Mouse (Mus musculus) lung, embryonic 15.5 days (tissue): Measurements from ENCODE around the gene Slc4a8. TPM values are rescaled to one million over a fixed set of nuclear protein-coding genes. Genes with fewer than 3 reads are reported as not detected.
A peak's percentile ranks its signal among the peaks of the same experiment; 100 is the strongest.
"Not testable (repeated sequence)": the region's sequence is repeated elsewhere in the genome, so short reads cannot be mapped to it uniquely, and the experiment has no call there.

ENCODE experiments used
- ATAC-seq: fragments of 200-750 bp; cut with Nextera tagmentation; 2 replicates; pipeline ENCODE4 v1.8.0; 2017; ENCODE audit warnings: moderate number of reproducible peaks, borderline replicate concordance; ENCODE audit not compliant: low FRiP score, low TSS enrichment; ENCODE audit errors: extremely low read depth
- H3K27ac ChIP-seq: fragments of 300-500 bp; sonication (generic); 2 replicates; pipeline ENCODE4 v1.5.1; 2015; ENCODE audit warnings: moderate library complexity, mild to moderate bottlenecking, inconsistent platforms
- H3K27me3 ChIP-seq: fragments of 300-500 bp; sonication (generic); 2 replicates; pipeline ENCODE4 v1.6.1; 2015; ENCODE audit warnings: inconsistent platforms
- H3K36me3 ChIP-seq: fragments of 300-500 bp; sonication (generic); 2 replicates; pipeline ENCODE4 v1.6.1; 2015; ENCODE audit warnings: inconsistent platforms
- H3K4me1 ChIP-seq: fragments of 300-500 bp; sonication (generic); 2 replicates; pipeline ENCODE4 v1.6.1; 2015; ENCODE audit warnings: inconsistent platforms
- H3K4me2 ChIP-seq: fragments of 300-500 bp; sonication (generic); 2 replicates; pipeline ENCODE4 v1.6.1; 2015; ENCODE audit warnings: inconsistent platforms, mild to moderate bottlenecking, moderate library complexity
- H3K4me3 ChIP-seq: fragments of 300-500 bp; sonication (generic); 2 replicates; pipeline ENCODE4 v1.5.1; 2015; ENCODE audit warnings: mild to moderate bottlenecking, inconsistent platforms
- H3K9ac ChIP-seq: fragments of 300-500 bp; sonication (generic); 2 replicates; pipeline ENCODE4 v1.6.1; 2015; ENCODE audit warnings: inconsistent platforms
- H3K9me3 ChIP-seq: fragments of 300-500 bp; sonication (generic); 2 replicates; pipeline ENCODE4 v1.6.1; 2016; ENCODE audit warnings: inconsistent platforms
- WGBS: fragments of 180-500 bp; shearing (Covaris S2); methylation state at CpG from one replicate; pipeline ENCODE4 v1.1.7; 2015; 5-methylcytosine and 5-hydroxymethylcytosine counted together
- polyA plus RNA-seq: library from polyadenylated mRNA; unstranded; fragments of >200 nt; fragmentation: Nextera tagmentation; extraction: Ambion mirVana; gene quantifications from 2 replicates; pipeline ENCODE4 v1.2.1, GENCODE M21; 2015

Gene Slc4a8
- polyA plus RNA-seq, 1 experiment from 2014 or later: 2.0 TPM

DNA sequence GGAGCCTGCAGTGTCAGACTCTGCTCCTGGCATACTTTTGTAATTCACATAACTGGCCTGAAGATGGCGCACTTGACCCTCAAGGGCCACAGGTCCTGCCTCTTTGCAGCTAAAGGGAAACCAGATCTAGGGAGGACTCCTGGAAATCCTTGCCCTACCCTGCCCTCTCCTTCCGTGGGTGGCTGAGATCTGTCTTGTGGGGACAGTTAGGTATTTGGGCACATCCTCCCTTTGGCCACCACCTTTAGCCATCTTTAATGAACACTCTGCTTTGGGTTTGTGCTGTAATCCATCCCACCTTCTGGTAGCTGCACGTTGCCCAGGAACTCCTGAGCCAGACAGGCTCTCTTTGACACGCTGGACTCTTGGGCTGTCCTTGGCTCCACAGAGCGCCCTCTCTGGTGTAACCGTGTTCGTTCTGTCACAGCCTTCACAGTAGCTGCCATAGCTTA, 4.0 kb upstream of the Slc4a8 start:
- Histone ChIP-seq H3K4me1 (peaks cover 12% of the 10 kb centered on the region), H3K9me3 (no peaks in the 10 kb centered on the region), H3K9ac (no peak overlapping the region), H3K27me3 (peaks cover 42% of the 10 kb centered on the region), H3K4me3 (no peak overlapping the region), H3K27ac (no peak overlapping the region), H3K36me3 (no peaks in the 10 kb centered on the region), H3K4me2 (no peak overlapping the region)
- ATAC-seq: no peak
- 3% methylated on average over 7 of the region's 7 CpGs for WGBS

DNA sequence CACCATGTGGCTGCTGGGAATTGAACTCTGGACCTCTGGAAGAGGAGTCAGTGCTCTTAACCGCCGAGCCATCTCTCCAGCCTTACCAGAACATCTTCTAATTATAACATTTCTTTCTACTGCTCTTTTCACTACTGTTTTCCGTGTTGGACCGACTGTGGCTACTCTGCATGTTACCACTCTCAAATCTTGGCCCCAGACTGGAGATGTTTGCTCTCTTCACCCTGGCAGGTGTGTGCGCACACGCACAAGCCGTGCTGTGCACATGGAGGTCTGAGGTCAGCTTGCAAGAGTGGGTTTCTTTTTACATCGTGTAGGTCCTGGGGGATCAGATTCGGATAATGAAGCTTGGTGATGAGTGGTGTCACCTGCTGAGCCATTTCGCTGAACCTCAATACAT, 2.3 kb upstream of the Slc4a8 start:
- no peak overlapping the region for H3K9ac ChIP-seq
- no peak for ATAC-seq
- WGBS: 77% methylated on average over 10 of the region's 10 CpGs
- H3K4me1 ChIP-seq: peaks cover 15% of the 10 kb centered on the region
- no peak overlapping the region for H3K4me2 ChIP-seq
- no peaks in the 10 kb centered on the region for H3K9me3 ChIP-seq
- peaks cover 43% of the 10 kb centered on the region for H3K27me3 ChIP-seq
- H3K36me3 ChIP-seq: no peaks in the 10 kb centered on the region
- no peak overlapping the region for H3K4me3 ChIP-seq
- H3K27ac ChIP-seq: no peak overlapping the region

DNA sequence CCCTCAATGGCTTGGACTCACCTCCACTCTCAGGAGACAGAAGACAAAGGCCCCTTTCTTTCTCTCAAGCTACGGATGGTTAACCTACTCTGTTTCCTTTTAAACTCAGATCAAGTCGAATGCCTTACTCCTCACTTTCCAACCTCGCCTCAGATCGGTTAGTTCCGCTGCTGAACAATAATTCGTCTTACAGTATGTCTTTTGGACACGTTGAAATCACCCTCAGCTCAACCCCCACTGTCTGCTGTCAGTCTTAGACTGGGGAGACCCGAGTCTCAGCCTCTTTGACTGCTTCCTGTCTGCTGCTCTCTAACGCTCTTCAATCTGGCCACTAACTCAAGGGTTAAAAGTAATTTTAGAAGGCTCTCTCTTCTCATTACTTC, 520 bp upstream of the Slc4a8 start:
- 14% methylated on average over 9 of the region's 9 CpGs for WGBS

DNA sequence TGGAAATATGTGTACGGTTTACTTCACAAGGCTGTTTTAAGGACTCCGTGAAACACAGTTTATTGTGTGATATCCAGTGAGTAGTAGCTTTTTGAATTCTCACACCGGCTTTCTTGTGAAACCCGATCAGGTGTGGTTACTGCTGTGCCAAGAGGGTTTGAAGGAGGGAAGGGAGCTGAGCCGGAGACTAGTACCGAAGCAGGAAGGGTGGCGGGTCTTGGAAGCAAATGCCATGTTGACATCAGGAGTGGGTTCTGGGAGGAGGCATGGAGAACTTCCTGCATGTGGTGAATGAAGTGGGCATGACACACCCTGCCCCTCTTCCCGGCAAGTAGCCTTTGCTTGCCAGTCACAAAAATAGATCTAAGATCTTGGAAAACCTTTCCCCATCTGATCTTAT, 1.1 kb downstream of the Slc4a8 start:
- H3K4me3 ChIP-seq: peak overlapping the region; percentile 50; the same call in 1 of the 2 replicates
- ATAC-seq: no peak
- WGBS: 39% methylated on average over 8 of the region's 8 CpGs
- no peak overlapping the region for H3K9ac ChIP-seq
- H3K9me3 ChIP-seq: no peaks in the 10 kb centered on the region
- H3K4me2 ChIP-seq: peak overlapping the region; percentile 87; the same call in 1 of the 2 replicates
- no peak overlapping the region for H3K27ac ChIP-seq
- H3K36me3 ChIP-seq: no peaks in the 10 kb centered on the region
- peaks cover 67% of the 10 kb centered on the region for H3K27me3 ChIP-seq
- peaks cover 17% of the 10 kb centered on the region for H3K4me1 ChIP-seq

More for the DNA sequence above, 520 bp upstream of the Slc4a8 start:
- no peaks in the 10 kb centered on the region for H3K36me3 ChIP-seq
- no peak overlapping the region for H3K9ac ChIP-seq
- no peak for ATAC-seq
- peak overlapping the region; percentile 50 for H3K4me3 ChIP-seq
- peaks cover 56% of the 10 kb centered on the region for H3K27me3 ChIP-seq
- no peak overlapping the region for H3K27ac ChIP-seq
- H3K9me3 ChIP-seq: no peaks in the 10 kb centered on the region
- H3K4me2 ChIP-seq: peak overlapping the region; percentile 87
- peaks cover 11% of the 10 kb centered on the region for H3K4me1 ChIP-seq

DNA sequence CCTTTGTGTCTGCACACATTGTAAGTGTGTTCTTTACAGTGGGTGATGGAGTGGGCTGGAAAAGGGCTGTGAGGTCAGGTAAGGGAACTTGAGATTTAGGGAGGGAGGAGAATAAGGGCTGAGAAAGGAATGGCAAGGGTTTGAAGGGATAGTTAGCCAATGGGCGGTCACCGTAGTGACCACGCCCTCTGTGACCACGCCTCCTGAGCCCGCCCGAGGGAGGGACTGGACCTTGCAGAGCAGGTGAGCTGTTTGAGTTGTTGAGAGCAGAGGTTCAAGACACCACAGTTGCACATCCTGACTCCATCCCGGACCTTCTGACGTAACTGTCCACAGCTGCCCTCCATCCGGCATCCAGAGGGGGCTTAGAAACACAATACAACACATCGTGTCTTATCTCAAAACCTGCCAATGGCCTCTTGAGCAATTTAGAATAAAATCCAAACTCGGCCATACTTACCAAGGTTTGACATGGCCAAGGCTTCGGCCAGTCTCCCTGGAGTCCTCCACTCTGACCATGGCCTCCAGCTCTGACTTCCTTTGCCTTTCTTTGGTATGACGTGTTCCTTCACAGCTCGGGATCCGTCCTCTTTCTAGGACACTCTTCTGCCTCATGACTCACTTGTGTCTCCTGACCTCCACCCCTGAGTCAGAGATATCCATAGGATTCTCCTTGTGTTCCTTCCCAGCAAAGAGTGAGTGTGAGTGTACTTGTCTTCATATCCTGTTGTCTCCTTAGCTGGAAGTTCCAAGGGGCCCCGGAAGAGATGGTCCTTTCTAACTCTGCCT, 2.8 kb downstream of the Slc4a8 start:
- H3K27me3 ChIP-seq: peaks cover 78% of the 10 kb centered on the region
- peaks cover 17% of the 10 kb centered on the region for H3K4me1 ChIP-seq
- no peaks in the 10 kb centered on the region for H3K9me3 ChIP-seq
- H3K9ac ChIP-seq: no peak overlapping the region
- H3K27ac ChIP-seq: no peak overlapping the region
- H3K36me3 ChIP-seq: no peaks in the 10 kb centered on the region
- 72% methylated on average over 16 of the region's 16 CpGs for WGBS
- H3K4me2 ChIP-seq: no peak overlapping the region
- ATAC-seq: no peak
- H3K4me3 ChIP-seq: no peak overlapping the region

DNA sequence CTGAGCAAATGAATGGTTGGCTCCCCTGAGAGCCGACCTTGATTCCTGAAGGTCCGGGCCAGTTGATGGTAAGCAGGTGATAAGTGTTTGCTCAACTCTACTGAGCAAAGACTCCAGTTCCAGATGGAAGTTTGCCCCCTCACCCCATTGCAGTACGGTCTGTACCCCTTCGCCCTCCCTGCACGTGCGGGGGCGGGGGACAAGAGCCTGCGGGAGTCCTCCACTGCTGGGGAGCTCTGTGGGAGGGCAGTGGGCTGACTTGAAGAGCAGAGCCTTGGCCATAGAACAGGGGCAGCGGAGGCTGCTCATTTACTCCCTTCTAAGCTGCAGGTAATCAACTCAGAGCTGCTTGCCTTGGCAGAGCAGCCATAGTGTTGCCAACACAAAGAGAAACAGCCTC, 5.3 kb downstream of the Slc4a8 start:
- 52% methylated on average over 9 of the region's 9 CpGs for WGBS

DNA sequence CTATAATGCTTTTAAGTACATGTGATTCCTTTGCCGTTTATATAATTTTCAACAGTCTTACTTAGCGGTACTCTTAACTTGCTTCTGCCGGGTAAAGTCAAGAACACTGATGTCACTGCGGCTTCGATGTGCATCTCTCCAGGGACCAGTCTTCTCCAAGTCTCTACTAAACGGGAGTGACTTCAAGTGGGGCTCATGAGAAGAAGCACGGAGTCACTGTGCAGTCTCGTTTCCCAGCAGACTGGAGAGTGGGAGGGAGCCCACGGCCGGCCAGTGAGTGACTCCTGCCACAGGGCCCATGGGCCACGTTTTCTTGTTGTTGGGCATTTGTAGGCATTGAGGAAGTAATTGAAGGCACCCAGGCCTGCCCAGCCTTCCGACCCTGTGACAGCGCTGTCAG, 6.3 kb downstream of the Slc4a8 start:
- Histone ChIP-seq H3K27me3 (peaks cover 65% of the 10 kb centered on the region), H3K9me3 (no peaks in the 10 kb centered on the region)

More for the DNA sequence above, 5.3 kb downstream of the Slc4a8 start:
- Histone ChIP-seq H3K9me3 (no peaks in the 10 kb centered on the region), H3K4me3 (no peak overlapping the region), H3K4me1 (peaks cover 16% of the 10 kb centered on the region), H3K27me3 (peaks cover 75% of the 10 kb centered on the region), H3K27ac (no peak overlapping the region), H3K4me2 (peak overlapping the region; percentile 30), H3K36me3 (no peaks in the 10 kb centered on the region), H3K9ac (no peak overlapping the region)
- peak; percentile 53 for ATAC-seq

DNA sequence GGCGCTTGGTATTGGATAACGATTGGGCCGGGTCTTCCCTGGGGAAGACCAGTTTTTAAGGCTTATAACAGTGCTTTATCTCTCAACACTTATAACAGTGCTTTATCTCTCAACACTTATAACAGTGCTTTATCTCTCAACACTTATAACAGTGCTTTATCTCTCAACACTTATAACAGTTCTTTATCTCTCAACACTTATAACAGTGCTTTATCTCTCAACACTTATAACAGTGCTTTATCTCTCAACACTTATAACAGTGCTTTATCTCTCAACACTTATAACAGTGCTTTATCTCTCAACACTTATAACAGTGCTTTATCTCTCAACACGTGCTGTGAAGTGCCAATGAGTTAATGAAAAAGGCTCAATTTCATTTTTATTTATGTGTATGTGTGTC, 7.5 kb downstream of the Slc4a8 start:
- not testable (repeated sequence) for H3K36me3 ChIP-seq, H3K4me3 ChIP-seq, H3K4me2 ChIP-seq, H3K27ac ChIP-seq, ATAC-seq, H3K4me1 ChIP-seq, H3K9me3 ChIP-seq, H3K9ac ChIP-seq
- WGBS: 27% methylated on average over 4 of the region's 4 CpGs
- peaks cover 53% of the 10 kb centered on the region for H3K27me3 ChIP-seq

More for the DNA sequence above, 6.3 kb downstream of the Slc4a8 start:
- 69% methylated on average over 13 of the region's 13 CpGs for WGBS
- ATAC-seq: no peak
- no peak overlapping the region for H3K4me2 ChIP-seq
- H3K4me3 ChIP-seq: no peak overlapping the region
- no peak overlapping the region for H3K27ac ChIP-seq
- no peaks in the 10 kb centered on the region for H3K36me3 ChIP-seq
- H3K4me1 ChIP-seq: 0 out of 2 replicates have a peak, but pooled peaks cover 6% of the 10 kb centered on the region
- H3K9ac ChIP-seq: no peak overlapping the region

DNA sequence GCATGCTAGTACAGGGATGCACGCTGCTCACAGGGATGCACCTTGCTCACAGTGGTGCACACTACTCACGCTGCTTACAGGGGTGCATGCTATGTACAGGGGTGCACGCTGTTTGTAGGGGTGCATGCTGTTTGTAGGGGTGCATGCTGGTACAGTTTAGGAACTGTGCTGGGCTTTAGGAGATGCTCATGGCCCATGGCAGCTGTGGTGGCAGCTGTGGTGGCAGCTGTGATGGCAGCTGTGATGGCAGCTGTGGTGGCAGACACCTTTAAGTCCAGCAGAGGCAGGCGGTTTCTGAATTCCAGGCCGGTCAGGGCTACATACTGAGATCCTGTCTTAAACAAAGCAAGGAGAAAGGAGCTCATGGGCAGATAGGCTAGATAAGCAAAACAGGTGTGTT, 8.8 kb downstream of the Slc4a8 start:
- no peak overlapping the region for H3K4me3 ChIP-seq
- no peaks in the 10 kb centered on the region for H3K9me3 ChIP-seq
- H3K9ac ChIP-seq: no peak overlapping the region
- WGBS: 91% methylated on average over 5 of the region's 5 CpGs
- H3K4me1 ChIP-seq: 0 out of 2 replicates have a peak, but pooled peaks cover 14% of the 10 kb centered on the region
- no peak for ATAC-seq
- peaks cover 44% of the 10 kb centered on the region for H3K27me3 ChIP-seq
- no peak overlapping the region for H3K27ac ChIP-seq
- H3K4me2 ChIP-seq: no peak overlapping the region
- H3K36me3 ChIP-seq: no peaks in the 10 kb centered on the region

DNA sequence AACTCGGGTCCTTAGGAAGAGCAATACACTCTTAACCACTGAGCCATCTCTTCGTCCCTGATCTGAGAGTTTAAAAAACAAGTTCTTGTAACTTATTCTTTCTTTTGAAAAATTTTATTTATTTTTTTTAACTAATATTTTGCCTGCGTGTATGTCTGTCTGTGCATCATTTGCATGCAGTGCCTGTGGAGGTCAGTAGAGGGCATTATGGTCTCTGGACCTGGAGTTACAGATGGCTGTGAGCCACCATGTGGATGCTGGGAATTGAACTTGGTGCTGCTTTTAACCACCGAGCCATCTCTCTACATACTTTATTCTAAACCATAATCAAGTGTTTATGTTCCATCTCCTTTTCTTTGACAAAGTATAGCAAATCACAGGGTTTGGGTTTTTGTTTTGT, 11.1 kb downstream of the Slc4a8 start:
- peaks cover 31% of the 10 kb centered on the region for H3K27me3 ChIP-seq
- H3K4me2 ChIP-seq: no peak overlapping the region
- H3K27ac ChIP-seq: no peak overlapping the region
- WGBS: 84% methylated on average over 4 of the region's 4 CpGs
- no peaks in the 10 kb centered on the region for H3K36me3 ChIP-seq
- no peak overlapping the region for H3K9ac ChIP-seq
- H3K4me3 ChIP-seq: no peak overlapping the region
- no peaks in the 10 kb centered on the region for H3K9me3 ChIP-seq
- no peak for ATAC-seq
- peaks cover 18% of the 10 kb centered on the region for H3K4me1 ChIP-seq

DNA sequence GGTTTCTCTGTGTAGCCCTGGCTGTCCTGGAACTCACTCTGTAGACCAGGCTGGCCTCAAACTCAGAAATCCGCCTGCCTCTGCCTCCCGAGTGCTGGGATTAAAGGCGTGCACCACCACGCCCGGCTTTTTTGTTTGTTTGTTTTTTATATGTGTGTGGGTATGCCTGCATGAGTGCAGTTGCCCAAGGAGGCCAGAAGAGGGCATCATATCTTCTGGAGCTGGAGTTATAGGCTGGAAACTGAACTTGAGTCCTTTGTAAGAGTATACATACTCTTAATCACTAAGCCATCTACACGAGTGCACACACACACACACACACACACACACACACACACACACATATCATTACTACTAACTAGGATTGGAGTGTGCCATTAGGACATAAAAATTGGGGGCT, 12.3 kb downstream of the Slc4a8 start:
- not testable (repeated sequence) for ATAC-seq, H3K36me3 ChIP-seq, H3K9me3 ChIP-seq, H3K27ac ChIP-seq, H3K4me2 ChIP-seq, H3K4me3 ChIP-seq, H3K9ac ChIP-seq
- 94% methylated on average over 6 of the region's 6 CpGs for WGBS
- peaks cover 26% of the 10 kb centered on the region for H3K27me3 ChIP-seq
- peaks cover 23% of the 10 kb centered on the region for H3K4me1 ChIP-seq
